Mouse (Mus musculus) hematopoietic multipotent progenitor cell, adult 10-12 weeks (in vitro differentiated cells): ENCODE measurements around the gene Olfr513. TPM values are rescaled to one million over a fixed set of nuclear protein-coding genes. Genes with fewer than 3 reads are reported as not detected.

Experiments used
- polyA plus RNA-seq: library from polyadenylated mRNA; stranded (reverse); fragments of >175 nt; gene quantifications from 2 replicates; pipeline ENCODE4 v1.2.3, GENCODE M21; 2012; ENCODE audit warnings: low replicate concordance

Olfr513 gene
- polyA plus RNA-seq = 0.07 TPM in 1 of 2 replicates, not detected in the other

GRCm38 (mm10) chr7:108750673-108751072 lies at the start of gene Olfr513:
Gene Olfr513 (plus strand): TSS chr7:108750973.

GRCm38 (mm10) chr7:108713020-108713419 lies 37.8 kb upstream of the Olfr513 start, which contains the start of gene Olfr512:
Gene Olfr512 (plus strand): TSS chr7:108713320.

Other genes starting within 250 kb of the Olfr513 start
- gene Olfr502, start 225.9 kb upstream of the Olfr513 start, polyA plus RNA-seq = not detected in 2 replicates
- not detected in 2 replicates for gene Olfr503, start 206.4 kb upstream of the Olfr513 start, polyA plus RNA-seq
- not detected in 2 replicates for gene Olfr504, start 185.2 kb upstream of the Olfr513 start, polyA plus RNA-seq
- gene Olfr506, start 140.2 kb upstream of the Olfr513 start, polyA plus RNA-seq = not detected in 2 replicates
- gene Olfr507, start 129.2 kb upstream of the Olfr513 start, polyA plus RNA-seq = not detected in 2 replicates
- not detected in 2 replicates for gene Olfr508, start 121.0 kb upstream of the Olfr513 start, polyA plus RNA-seq
- not detected in 2 replicates for gene Olfr509, start 99.1 kb upstream of the Olfr513 start, polyA plus RNA-seq
- gene Olfr510, start 84.6 kb upstream of the Olfr513 start, polyA plus RNA-seq = not detected in 2 replicates
- gene Olfr512, start 37.7 kb upstream of the Olfr513 start, polyA plus RNA-seq = not detected in 2 replicates
- gene Olfr514, start 75.0 kb downstream of the Olfr513 start, polyA plus RNA-seq = not detected in 2 replicates
- gene Olfr516, start 99.6 kb downstream of the Olfr513 start, polyA plus RNA-seq = not detected in 2 replicates
- gene Olfr517, start 121.4 kb downstream of the Olfr513 start, polyA plus RNA-seq = not detected in 2 replicates
- gene Olfr518, start 134.0 kb downstream of the Olfr513 start, polyA plus RNA-seq = not detected in 2 replicates
- not detected in 2 replicates for gene Olfr519, start 143.4 kb downstream of the Olfr513 start, polyA plus RNA-seq
- gene Nlrp10, start 179.2 kb downstream of the Olfr513 start, polyA plus RNA-seq = 0.12 and 0.44 TPM in 2 replicates
- gene Eif3f, start 183.4 kb downstream of the Olfr513 start, polyA plus RNA-seq = 364 and 1,168 TPM in 2 replicates
- 0.49 and 1.9 TPM in 2 replicates for gene Tub, start 199.4 kb downstream of the Olfr513 start, polyA plus RNA-seq